Mouse (Mus musculus) c-Kit-positive CD71-negative TER-119-negative erythroid progenitor cells, embryonic 14.5 days (primary cell): Measurements from ENCODE around the gene Olfr895.

ENCODE experiments used
- DNase-seq: peaks from one replicate; pipeline ENCODE4 v3.0.0-alpha.2; 2013; ENCODE audit warnings: low read depth

Olfr895 gene

DNA sequence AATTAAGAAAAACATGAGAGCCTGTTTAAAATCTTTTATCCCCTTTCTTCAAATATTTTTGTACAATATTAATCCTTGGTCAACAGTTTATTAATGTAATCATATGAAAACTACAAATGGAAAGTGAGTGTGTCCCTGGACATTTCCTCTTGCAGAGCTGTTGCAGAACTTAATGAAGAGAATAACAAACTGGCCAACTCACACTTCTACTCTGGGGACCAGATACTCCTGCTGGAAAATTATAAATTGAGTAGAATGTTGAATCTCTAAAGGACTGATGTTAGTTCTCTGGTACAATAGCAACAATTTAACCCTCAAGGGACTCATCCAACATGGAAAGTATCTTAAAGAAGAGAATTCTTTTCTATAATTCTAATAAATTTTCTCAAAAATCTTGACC, at the start of gene Olfr895:
TSS of gene Olfr895 (plus strand) at position 301 of the 400 bp plus-strand sequence.
- no peak for DNase-seq

DNA sequence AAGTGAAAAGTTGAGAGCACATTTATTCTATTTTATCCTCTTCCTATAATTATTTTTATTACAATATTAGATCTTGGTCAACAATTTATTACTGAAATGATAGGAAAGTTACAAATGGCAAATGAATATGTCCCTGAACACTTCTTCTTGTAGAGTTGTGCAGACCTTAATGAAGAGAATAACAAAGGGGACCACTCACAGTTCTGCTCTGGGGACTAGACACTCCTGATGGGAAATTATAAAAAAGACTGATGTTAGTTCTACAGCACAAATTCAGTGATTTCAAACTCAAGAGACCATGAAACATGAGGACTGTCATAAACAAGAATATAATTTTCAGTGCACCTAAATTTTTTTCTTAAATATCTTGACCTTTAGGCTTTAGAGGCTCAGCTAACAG, 15.2 kb upstream of the Olfr895 start, which contains the start of gene Olfr143:
TSS of gene Olfr143 (plus strand) at position 301 of the 400 bp plus-strand sequence.
- DNase-seq = no peak

DNA sequence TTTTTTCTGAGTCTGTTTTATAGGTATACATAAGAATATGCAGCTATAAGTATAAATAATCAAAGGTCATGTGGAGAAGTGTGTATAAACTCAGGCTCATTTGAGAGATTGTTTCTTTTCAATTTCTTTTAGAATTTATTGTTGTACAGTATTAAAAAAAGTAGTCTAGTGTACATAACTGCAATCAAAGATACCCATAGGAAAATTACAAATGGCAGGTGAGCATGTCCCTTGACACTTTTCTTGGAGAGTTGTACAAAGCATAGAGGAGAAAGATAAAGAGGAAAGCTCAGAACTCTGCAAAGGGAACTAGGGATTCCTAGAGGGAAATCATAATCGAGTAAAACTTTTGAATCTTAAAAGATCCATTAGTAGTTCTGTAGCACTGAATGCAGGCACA, 23.2 kb downstream of the Olfr895 start, which contains the start of gene Olfr896-ps1:
TSS of gene Olfr896-ps1 (plus strand) at position 301 of the 400 bp plus-strand sequence.
- no peak for DNase-seq
